Mouse (Mus musculus) midbrain, embryonic 16.5 days (tissue): ENCODE data around the gene Zbtb17. TPM values are rescaled to one million over a fixed set of nuclear protein-coding genes. Genes with fewer than 3 reads are reported as not detected.

Source experiments
- ATAC-seq: fragments of 200-750 bp; cut with Nextera tagmentation; 2 replicates; pipeline ENCODE4 v1.8.0; 2017; ENCODE audit warnings: moderate TSS enrichment
- H3K27ac ChIP-seq: fragments of 300-500 bp; sonication (generic); 2 replicates; pipeline ENCODE4 v1.5.1; 2014; ENCODE audit warnings: mild to moderate bottlenecking, low read length, mixed read lengths
- H3K27me3 ChIP-seq: fragments of 300-500 bp; sonication (generic); 2 replicates; pipeline ENCODE4 v1.6.1; 2014; ENCODE audit warnings: low read depth, low read length, mixed read lengths; ENCODE audit not compliant: control insufficient read depth, insufficient read depth
- H3K36me3 ChIP-seq: fragments of 300-500 bp; sonication (generic); 2 replicates; pipeline ENCODE4 v1.6.1; 2014; ENCODE audit warnings: mild to moderate bottlenecking, low read length, moderate library complexity, mixed read lengths; ENCODE audit not compliant: control insufficient read depth, insufficient read depth
- H3K4me1 ChIP-seq: fragments of 300-500 bp; sonication (generic); 2 replicates; pipeline ENCODE4 v1.6.1; 2014; ENCODE audit warnings: mild to moderate bottlenecking, low read length, mixed read lengths; ENCODE audit not compliant: control insufficient read depth, insufficient read depth
- H3K4me2 ChIP-seq: fragments of 300-500 bp; sonication (generic); 2 replicates; pipeline ENCODE4 v1.6.1; 2014; ENCODE audit warnings: mild to moderate bottlenecking, low read length, mixed read lengths
- H3K4me3 ChIP-seq: fragments of 300-500 bp; sonication (generic); 2 replicates; pipeline ENCODE4 v1.5.1; 2014; ENCODE audit warnings: low read depth, mild to moderate bottlenecking, low read length, moderate library complexity, mixed read lengths
- H3K9ac ChIP-seq: fragments of 300-500 bp; sonication (generic); 2 replicates; pipeline ENCODE4 v1.6.1; 2014; ENCODE audit warnings: low read depth, low read length, mixed read lengths
- H3K9me3 ChIP-seq: fragments of 300-500 bp; sonication (generic); replicated peaks from 2 replicates; pipeline ENCODE4 v1.6.1; 2014; ENCODE audit warnings: mild to moderate bottlenecking, low read length, mixed read lengths; ENCODE audit not compliant: control insufficient read depth, poor library complexity, severe bottlenecking
- WGBS: fragments of 180-500 bp; shearing (Covaris S2); extraction: QIAGEN DNeasy Blood & Tissue Kit; methylation state at CpG from one replicate; pipeline ENCODE4 v1.1.7; 2014; 5-methylcytosine and 5-hydroxymethylcytosine counted together
- polyA plus RNA-seq: library from polyadenylated mRNA; unstranded; fragments of >200 nt; fragmentation: Nextera tagmentation; extraction: Ambion mirVana; gene quantifications from 2 replicates; pipeline ENCODE4 v1.2.1, GENCODE M21; 2015

The Zbtb17 gene
- polyA plus RNA-seq, 1 experiment from 2014 or later: 42.7 TPM

- 94% methylated on average over 3 of the region's 3 CpGs for WGBS
- no peak for ATAC-seq
- H3K4me1 ChIP-seq: no peaks in the 10 kb centered on the region; the same call in 1 of the 2 replicates
- H3K9me3 ChIP-seq: peaks cover 2% of the 10 kb centered on the region; the same call in 1 of the 2 replicates
- H3K27me3 ChIP-seq: no peaks in the 10 kb centered on the region; the same call in 1 of the 2 replicates
- H3K4me2 ChIP-seq: no peak overlapping the region
- H3K36me3 ChIP-seq: no peaks in the 10 kb centered on the region
- H3K27ac ChIP-seq: no peak overlapping the region
- H3K4me3 ChIP-seq: no peak overlapping the region
- no peak overlapping the region for H3K9ac ChIP-seq
These were observed 35.9 kb upstream of the Zbtb17 start for GRCm38 (mm10) chr4:141408577-141408976.

DNA sequence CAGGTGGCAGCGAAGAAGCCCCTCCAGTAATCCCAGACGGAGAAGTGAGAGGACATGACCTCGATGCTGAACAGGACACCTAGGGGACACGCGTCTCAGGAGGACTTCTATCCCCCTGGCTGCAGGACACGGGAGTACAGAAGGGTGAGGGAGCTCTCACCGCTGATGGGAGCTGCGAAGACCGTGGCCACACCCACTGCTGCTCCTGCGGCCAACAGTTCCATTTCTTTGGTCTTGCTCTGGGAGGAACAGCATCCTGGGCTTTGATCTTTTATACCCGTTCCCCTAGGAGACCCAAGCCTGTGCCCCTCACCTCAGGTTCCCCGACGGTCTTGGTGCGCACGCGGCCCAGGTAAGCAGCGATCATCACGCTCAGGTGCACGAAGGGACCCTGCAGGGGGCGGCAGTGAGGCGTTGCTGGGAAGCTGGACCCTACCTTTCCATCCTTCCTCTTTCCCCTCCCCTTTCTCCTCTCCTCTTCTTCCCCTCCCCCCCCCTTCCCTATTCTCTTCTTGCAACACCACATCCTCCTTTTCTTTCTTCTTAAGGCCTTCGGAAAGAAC is 32.9 kb upstream of the Zbtb17 start:
- 15% methylated on average over 22 of the region's 22 CpGs for WGBS
- Histone ChIP-seq H3K4me1 (no peaks in the 10 kb centered on the region), H3K4me2 (no peak overlapping the region), H3K9ac (no peak overlapping the region), H3K36me3 (no peaks in the 10 kb centered on the region), H3K4me3 (no peak overlapping the region), H3K27ac (no peak overlapping the region), H3K9me3 (peaks cover 2% of the 10 kb centered on the region; the same call in 1 of the 2 replicates), H3K27me3 (no peaks in the 10 kb centered on the region)
- no peak for ATAC-seq

- no peaks in the 10 kb centered on the region for H3K27me3 ChIP-seq
- no peak within 1 kb of the TSS for H3K9ac ChIP-seq
- H3K36me3 ChIP-seq: no peaks in the 10 kb centered on the region
- no peak within 1 kb of the TSS for H3K27ac ChIP-seq
- no peak within 1 kb of the TSS for H3K4me3 ChIP-seq
- no peaks in the 10 kb centered on the region for H3K4me1 ChIP-seq
- ATAC-seq: no peak
- peaks cover 2% of the 10 kb centered on the region; the same call in 1 of the 2 replicates for H3K9me3 ChIP-seq
- no peak within 1 kb of the TSS for H3K4me2 ChIP-seq
- WGBS: 67% methylated on average over 7 of the region's 7 CpGs
These were observed 28.5 kb upstream of the Zbtb17 start, which contains the start of gene Clcnkb for GRCm38 (mm10) chr4:141415924-141416323. TSS of gene Clcnkb (minus strand) at chr4:141416014.

- H3K4me2 ChIP-seq: no peak overlapping the region
- H3K9me3 ChIP-seq: no peaks in the 10 kb centered on the region
- 67% methylated on average over 27 of the region's 27 CpGs for WGBS
- ATAC-seq: no peak
- no peaks in the 10 kb centered on the region for H3K4me1 ChIP-seq
- no peak overlapping the region for H3K4me3 ChIP-seq
- no peaks in the 10 kb centered on the region for H3K36me3 ChIP-seq
- no peak overlapping the region for H3K27ac ChIP-seq
- no peaks in the 10 kb centered on the region for H3K27me3 ChIP-seq
- H3K9ac ChIP-seq: no peak overlapping the region
These were observed 24.9 kb upstream of the Zbtb17 start for GRCm38 (mm10) chr4:141419398-141420191.

- Histone ChIP-seq H3K9me3 (no peaks in the 10 kb centered on the region), H3K4me3 (no peak within 1 kb of the TSS), H3K4me1 (peaks cover 1% of the 10 kb centered on the region; the same call in 1 of the 2 replicates), H3K27ac (no peak within 1 kb of the TSS), H3K9ac (no peak within 1 kb of the TSS), H3K36me3 (no peaks in the 10 kb centered on the region), H3K27me3 (0 out of 2 replicates have a peak, but pooled peaks cover 3% of the 10 kb centered on the region), H3K4me2 (no peak within 1 kb of the TSS)
- 69% methylated on average over 9 of the region's 9 CpGs for WGBS
- ATAC-seq: no peak
These were observed 24.1 kb upstream of the Zbtb17 start, which contains the start of gene Hspb7 for GRCm38 (mm10) chr4:141420192-141420829. TSS of gene Hspb7 (plus strand) at chr4:141420779.

DNA sequence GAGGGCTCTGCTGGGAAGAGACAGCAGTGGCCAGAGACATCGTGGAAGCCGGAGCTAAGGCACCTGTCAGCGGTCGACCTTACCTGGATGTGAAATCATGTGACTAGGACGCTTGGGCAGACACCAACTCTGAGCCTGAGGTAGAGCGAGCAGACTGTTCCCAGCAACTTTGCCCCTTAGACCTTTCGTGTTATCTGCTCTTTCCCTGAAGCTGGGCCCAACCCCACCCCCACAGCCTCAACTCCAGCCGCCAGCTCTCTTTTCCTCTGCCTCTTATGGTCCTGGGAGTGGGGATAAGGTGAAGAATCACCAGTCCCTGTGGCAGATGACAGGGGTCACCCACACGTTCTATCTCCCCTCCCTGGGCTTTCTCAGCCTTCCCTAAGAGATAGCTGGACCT is 23.6 kb upstream of the Zbtb17 start:
- Histone ChIP-seq H3K9me3 (no peaks in the 10 kb centered on the region), H3K9ac (no peak overlapping the region), H3K27ac (no peak overlapping the region), H3K4me2 (no peak overlapping the region), H3K27me3 (0 out of 2 replicates have a peak, but pooled peaks cover 3% of the 10 kb centered on the region), H3K4me1 (peaks cover 5% of the 10 kb centered on the region), H3K36me3 (no peaks in the 10 kb centered on the region), H3K4me3 (no peak overlapping the region)
- 57% methylated on average over 9 of the region's 9 CpGs for WGBS
- no peak for ATAC-seq

DNA sequence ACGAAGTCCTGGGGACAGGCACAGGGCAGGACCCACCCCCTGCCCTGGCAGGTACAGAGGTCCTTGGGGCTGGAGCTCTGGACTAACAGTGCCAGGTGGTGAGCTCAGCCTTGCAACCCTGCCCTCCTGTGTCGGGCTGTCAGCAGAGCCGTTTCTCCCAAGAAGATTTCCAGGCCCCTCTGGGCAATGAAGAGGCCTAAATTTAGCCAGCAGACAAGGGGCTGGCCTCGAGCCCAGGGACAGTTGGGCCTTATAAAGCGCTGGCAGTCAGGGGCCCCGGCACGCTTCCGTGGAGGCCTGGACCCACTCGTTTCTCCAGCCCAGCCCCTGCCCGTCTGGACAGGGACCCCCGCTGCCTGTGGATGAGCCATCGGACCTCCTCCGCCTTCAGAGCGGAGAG is 23.0 kb upstream of the Zbtb17 start:
- Histone ChIP-seq H3K9me3 (no peaks in the 10 kb centered on the region), H3K4me1 (peaks cover 10% of the 10 kb centered on the region), H3K27me3 (0 out of 2 replicates have a peak, but pooled peaks cover 3% of the 10 kb centered on the region), H3K27ac (no peak overlapping the region), H3K4me2 (no peak overlapping the region), H3K36me3 (no peaks in the 10 kb centered on the region), H3K9ac (no peak overlapping the region), H3K4me3 (no peak overlapping the region)
- 75% methylated on average over 14 of the region's 14 CpGs for WGBS
- no peak for ATAC-seq

- Histone ChIP-seq H3K36me3 (no peaks in the 10 kb centered on the region), H3K9ac (no peak overlapping the region), H3K27me3 (0 out of 2 replicates have a peak, but pooled peaks cover 3% of the 10 kb centered on the region), H3K4me2 (no peak overlapping the region), H3K9me3 (no peaks in the 10 kb centered on the region), H3K4me3 (no peak overlapping the region), H3K27ac (no peak overlapping the region), H3K4me1 (peaks cover 11% of the 10 kb centered on the region)
- WGBS: 75% methylated on average over 5 of the region's 5 CpGs
- ATAC-seq: no peak
These were observed 21.6 kb upstream of the Zbtb17 start for GRCm38 (mm10) chr4:141422841-141423240.
